Mouse (Mus musculus) limb, embryonic 12.5 days (tissue): ENCODE measurements around the gene Tdp1. TPM values are rescaled to one million over a fixed set of nuclear protein-coding genes. Genes with fewer than 3 reads are reported as not detected.
"Not testable (repeated sequence)": the region's sequence is repeated elsewhere in the genome, so short reads cannot be mapped to it uniquely, and the experiment has no call there.

Experiments
- ATAC-seq: fragments of 200-750 bp; cut with Nextera tagmentation; 2 replicates; pipeline ENCODE4 v1.8.0; 2017; ENCODE audit warnings: low read depth, moderate TSS enrichment; ENCODE audit not compliant: insufficient number of reproducible peaks, insufficient read depth, low FRiP score, low TSS enrichment
- H3K27ac ChIP-seq: fragments of 300-500 bp; sonication (generic); 2 replicates; pipeline ENCODE4 v1.5.1; 2016; ENCODE audit warnings: mild to moderate bottlenecking, moderate library complexity
- H3K27me3 ChIP-seq: fragments of 300-500 bp; sonication (generic); 2 replicates; pipeline ENCODE4 v1.6.1; 2016; ENCODE audit warnings: mild to moderate bottlenecking, moderate library complexity
- H3K36me3 ChIP-seq: fragments of 300-500 bp; sonication (generic); 2 replicates; pipeline ENCODE4 v1.6.1; 2016; ENCODE audit warnings: mild to moderate bottlenecking, moderate library complexity
- H3K4me1 ChIP-seq: fragments of 300-500 bp; sonication (generic); replicated peaks from 2 replicates; pipeline ENCODE4 v1.6.1; 2016
- H3K4me2 ChIP-seq: fragments of 300-500 bp; sonication (generic); 2 replicates; pipeline ENCODE4 v1.6.1; 2016; ENCODE audit warnings: mild to moderate bottlenecking, moderate library complexity
- H3K4me3 ChIP-seq: fragments of 300-500 bp; sonication (generic); replicated peaks from 2 replicates; pipeline ENCODE4 v1.5.1; 2016; ENCODE audit warnings: mild to moderate bottlenecking
- H3K9ac ChIP-seq: fragments of 300-500 bp; sonication (generic); replicated peaks from 2 replicates; pipeline ENCODE4 v1.6.1; 2016; ENCODE audit warnings: mild to moderate bottlenecking, moderate library complexity
- H3K9me3 ChIP-seq: fragments of 300-500 bp; sonication (generic); 2 replicates; pipeline ENCODE4 v1.6.1; 2016; ENCODE audit warnings: mild to moderate bottlenecking, moderate library complexity
- WGBS: fragments of 180-500 bp; shearing (Covaris S2); methylation state at CpG from one replicate; pipeline ENCODE4 v1.1.7; 2016; 5-methylcytosine and 5-hydroxymethylcytosine counted together
- polyA plus RNA-seq: library from polyadenylated mRNA; unstranded; fragments of >200 nt; fragmentation: Nextera tagmentation; extraction: Ambion mirVana; gene quantifications from 2 replicates; pipeline ENCODE4 v1.2.1, GENCODE M21; 2016

The Tdp1 gene
- polyA plus RNA-seq, 1 experiment from 2014 or later = 61.9 TPM

GRCm38 (mm10) chr12:99971205-99971894 is 87.0 kb downstream of the Tdp1 start:
- H3K27ac ChIP-seq, H3K4me1 ChIP-seq, H3K4me3 ChIP-seq, H3K9ac ChIP-seq, H3K4me2 ChIP-seq, ATAC-seq, H3K9me3 ChIP-seq, H3K36me3 ChIP-seq: not testable (repeated sequence)
- peaks cover 42% of the 10 kb centered on the region for H3K27me3 ChIP-seq
- WGBS = 76% methylated on average over 7 of the region's 7 CpGs

GRCm38 (mm10) chr12:99972825-99973224 is 88.5 kb downstream of the Tdp1 start:
- 59% methylated on average over 7 of the region's 7 CpGs for WGBS

GRCm38 (mm10) chr12:99973659-99974058 is 89.3 kb downstream of the Tdp1 start:
- no peak overlapping the region for H3K4me3 ChIP-seq
- 75% methylated on average over 1 of the region's 1 CpGs for WGBS
- no peak overlapping the region for H3K27ac ChIP-seq
- H3K4me2 ChIP-seq = no peak overlapping the region
- 0 out of 2 replicates have a peak, but pooled peaks cover 3% of the 10 kb centered on the region for H3K9me3 ChIP-seq
- no peak overlapping the region for H3K9ac ChIP-seq
- no peaks in the 10 kb centered on the region for H3K4me1 ChIP-seq
- ATAC-seq = no peak
- no peaks in the 10 kb centered on the region for H3K36me3 ChIP-seq
- peaks cover 20% of the 10 kb centered on the region for H3K27me3 ChIP-seq

More at GRCm38 (mm10) chr12:99972825-99973224, 88.5 kb downstream of the Tdp1 start:
- Histone ChIP-seq H3K9me3 (0 out of 2 replicates have a peak, but pooled peaks cover 3% of the 10 kb centered on the region), H3K4me3 (no peak overlapping the region), H3K4me2 (no peak overlapping the region), H3K4me1 (no peaks in the 10 kb centered on the region), H3K9ac (no peak overlapping the region), H3K27me3 (peaks cover 28% of the 10 kb centered on the region), H3K27ac (no peak overlapping the region), H3K36me3 (no peaks in the 10 kb centered on the region)
- ATAC-seq = no peak

- Histone ChIP-seq H3K9ac (no peak overlapping the region), H3K27me3 (no peaks in the 10 kb centered on the region), H3K4me1 (no peaks in the 10 kb centered on the region), H3K36me3 (no peaks in the 10 kb centered on the region), H3K9me3 (0 out of 2 replicates have a peak, but pooled peaks cover 3% of the 10 kb centered on the region), H3K27ac (no peak overlapping the region), H3K4me3 (no peak overlapping the region), H3K4me2 (no peak overlapping the region)
- WGBS = 87% methylated on average over 4 of the region's 4 CpGs
- no peak for ATAC-seq
Observed at GRCm38 (mm10) chr12:99979541-99979940, 95.2 kb downstream of the Tdp1 start.

- 91% methylated on average over 5 of the region's 5 CpGs for WGBS
- Histone ChIP-seq H3K27me3 (no peaks in the 10 kb centered on the region), H3K9me3 (peaks cover 4% of the 10 kb centered on the region; the same call in 1 of the 2 replicates), H3K4me2 (no peak overlapping the region), H3K4me3 (no peak overlapping the region), H3K36me3 (no peaks in the 10 kb centered on the region), H3K9ac (no peak overlapping the region), H3K4me1 (no peaks in the 10 kb centered on the region), H3K27ac (no peak overlapping the region)
- ATAC-seq = no peak
Observed at GRCm38 (mm10) chr12:99986797-99987196, 102.5 kb downstream of the Tdp1 start.

GRCm38 (mm10) chr12:99988144-99988543 is 103.8 kb downstream of the Tdp1 start:
- WGBS = 84% methylated on average over 2 of the region's 2 CpGs
- Histone ChIP-seq H3K36me3 (no peaks in the 10 kb centered on the region), H3K27me3 (no peaks in the 10 kb centered on the region)

GRCm38 (mm10) chr12:99992362-99992862 is 108.1 kb downstream of the Tdp1 start:
- H3K36me3 ChIP-seq = no peaks in the 10 kb centered on the region
- no peaks in the 10 kb centered on the region for H3K4me1 ChIP-seq
- H3K4me2 ChIP-seq = no peak overlapping the region
- no peak overlapping the region for H3K27ac ChIP-seq
- no peak overlapping the region for H3K9ac ChIP-seq
- no peaks in the 10 kb centered on the region for H3K27me3 ChIP-seq
- 94% methylated on average over 11 of the region's 11 CpGs for WGBS
- no peak for ATAC-seq
- H3K4me3 ChIP-seq = no peak overlapping the region
- peaks cover 4% of the 10 kb centered on the region; the same call in 1 of the 2 replicates for H3K9me3 ChIP-seq

More at GRCm38 (mm10) chr12:99988144-99988543, 103.8 kb downstream of the Tdp1 start:
- no peak for ATAC-seq
- Histone ChIP-seq H3K4me1 (no peaks in the 10 kb centered on the region), H3K4me2 (no peak overlapping the region), H3K9me3 (peaks cover 4% of the 10 kb centered on the region; the same call in 1 of the 2 replicates), H3K4me3 (no peak overlapping the region), H3K9ac (no peak overlapping the region), H3K27ac (no peak overlapping the region)

GRCm38 (mm10) chr12:99993146-99993890 is 109.0 kb downstream of the Tdp1 start:
- Histone ChIP-seq H3K27me3 (no peaks in the 10 kb centered on the region), H3K4me2 (no peak overlapping the region), H3K9me3 (peaks cover 4% of the 10 kb centered on the region; the same call in 1 of the 2 replicates), H3K4me3 (no peak overlapping the region), H3K9ac (no peak overlapping the region), H3K36me3 (no peaks in the 10 kb centered on the region), H3K4me1 (no peaks in the 10 kb centered on the region), H3K27ac (no peak overlapping the region)
- 85% methylated on average over 10 of the region's 10 CpGs for WGBS
- ATAC-seq = no peak

- no peak overlapping the region for H3K4me2 ChIP-seq
- H3K36me3 ChIP-seq = no peaks in the 10 kb centered on the region
- ATAC-seq = no peak
- no peak overlapping the region for H3K4me3 ChIP-seq
- 89% methylated on average over 5 of the region's 5 CpGs for WGBS
- no peaks in the 10 kb centered on the region for H3K4me1 ChIP-seq
- peaks cover 2% of the 10 kb centered on the region; the same call in 1 of the 2 replicates for H3K9me3 ChIP-seq
- H3K27ac ChIP-seq = no peak overlapping the region
- no peak overlapping the region for H3K9ac ChIP-seq
- no peaks in the 10 kb centered on the region; the same call in 1 of the 2 replicates for H3K27me3 ChIP-seq
Observed at GRCm38 (mm10) chr12:99995951-99996350, 111.6 kb downstream of the Tdp1 start.

GRCm38 (mm10) chr12:99999726-100000125 is 115.4 kb downstream of the Tdp1 start:
- peaks cover 16% of the 10 kb centered on the region for H3K4me1 ChIP-seq
- H3K4me3 ChIP-seq = no peak overlapping the region
- H3K4me2 ChIP-seq = no peak overlapping the region
- no peak for ATAC-seq
- H3K36me3 ChIP-seq = no peaks in the 10 kb centered on the region
- H3K27ac ChIP-seq = no peak overlapping the region
- no peak overlapping the region for H3K9ac ChIP-seq
- WGBS = 77% methylated on average over 5 of the region's 5 CpGs
- no peaks in the 10 kb centered on the region for H3K9me3 ChIP-seq
- H3K27me3 ChIP-seq = no peaks in the 10 kb centered on the region; the same call in 1 of the 2 replicates

GRCm38 (mm10) chr12:100000381-100000780 is 116.1 kb downstream of the Tdp1 start:
- 90% methylated on average over 7 of the region's 7 CpGs for WGBS
- H3K27ac ChIP-seq = no peak overlapping the region
- H3K27me3 ChIP-seq = no peaks in the 10 kb centered on the region; the same call in 1 of the 2 replicates
- ATAC-seq = no peak
- H3K9me3 ChIP-seq = no peaks in the 10 kb centered on the region
- H3K4me2 ChIP-seq = no peak overlapping the region
- peaks cover 16% of the 10 kb centered on the region for H3K4me1 ChIP-seq
- H3K9ac ChIP-seq = no peak overlapping the region
- H3K36me3 ChIP-seq = no peaks in the 10 kb centered on the region
- no peak overlapping the region for H3K4me3 ChIP-seq
